Mouse (Mus musculus): ENCODE data around the gene Mrpl14. TPM values are rescaled to one million over a fixed set of nuclear protein-coding genes. Genes with fewer than 3 reads are reported as not detected.

Gene Mrpl14
- polyA plus RNA-seq, 1 experiment from 2014 or later, result 152 TPM

DNA sequence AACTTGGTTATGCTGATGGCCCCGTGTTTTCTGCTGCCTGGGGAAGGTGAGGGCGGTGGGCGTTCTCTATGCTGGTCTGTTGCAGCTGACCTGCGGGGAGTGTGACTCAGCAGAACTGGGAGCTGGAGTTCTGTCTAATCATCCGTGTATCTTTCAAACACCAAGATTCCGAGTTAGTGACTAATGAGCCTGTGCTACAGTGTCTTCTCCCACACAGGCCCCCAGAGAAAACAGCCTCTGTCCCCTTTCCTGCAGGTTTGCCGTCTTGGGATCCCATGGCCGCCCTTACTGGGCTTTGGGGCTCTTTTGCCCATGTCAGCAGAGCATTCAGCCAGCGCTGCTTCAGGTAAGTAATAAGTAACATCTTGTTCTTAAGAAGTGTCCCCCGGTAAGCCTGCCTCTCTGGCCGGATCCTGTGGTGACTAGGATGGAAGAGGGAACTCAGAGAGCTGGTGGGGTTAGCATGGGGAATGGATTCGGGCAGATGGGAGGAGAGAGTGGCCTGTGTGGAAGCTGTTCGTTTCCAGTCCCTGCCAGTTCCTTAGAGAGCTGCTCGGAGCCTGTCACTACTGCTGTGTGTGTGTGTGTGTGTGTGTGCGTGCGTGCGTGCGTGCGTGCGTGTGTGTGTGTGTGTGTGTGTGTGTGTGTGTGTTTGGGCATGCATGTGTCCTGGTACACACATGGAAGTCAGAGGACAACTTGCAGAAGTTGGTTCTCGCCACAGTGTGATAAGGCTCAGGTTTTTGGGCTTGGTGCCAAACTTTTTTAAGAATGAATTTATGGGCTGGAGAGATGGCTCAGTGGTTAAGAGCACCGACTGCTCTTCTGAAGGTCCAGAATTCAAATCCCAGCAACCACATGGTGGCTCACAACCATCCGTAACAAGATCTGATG lies 9.4 kb downstream of the Mrpl14 start:
- no peaks in the 10 kb centered on the region for H3K9me3 ChIP-seq (replicated peaks; ENCODE audit: control insufficient read depth, low read length)
- H3K36me3 ChIP-seq (ENCODE audit: control insufficient read depth, insufficient read depth, low read length), result 0 out of 2 replicates have a peak, but pooled peaks cover 2% of the 10 kb centered on the region
- H3K4me2 ChIP-seq (ENCODE audit: low read depth, low read length), result no peak overlapping the region
- H3K9ac ChIP-seq (ENCODE audit: low read length), result peak overlapping the region; percentile 5; the same call in 1 of the 2 replicates
- peaks cover 28% of the 10 kb centered on the region for H3K4me1 ChIP-seq (ENCODE audit: control insufficient read depth, insufficient read depth, low read length)
- no peak for ATAC-seq (ENCODE audit: insufficient read depth, low FRiP score)
- WGBS, result 56% methylated on average over 23 of the region's 23 CpGs
- H3K27me3 ChIP-seq (ENCODE audit: control insufficient read depth, insufficient read depth, low read length), result no peaks in the 10 kb centered on the region
- no peak overlapping the region for H3K27ac ChIP-seq (ENCODE audit: low read length)
- H3K4me3 ChIP-seq (replicated peaks; ENCODE audit: low read length), result no peak overlapping the region

DNA sequence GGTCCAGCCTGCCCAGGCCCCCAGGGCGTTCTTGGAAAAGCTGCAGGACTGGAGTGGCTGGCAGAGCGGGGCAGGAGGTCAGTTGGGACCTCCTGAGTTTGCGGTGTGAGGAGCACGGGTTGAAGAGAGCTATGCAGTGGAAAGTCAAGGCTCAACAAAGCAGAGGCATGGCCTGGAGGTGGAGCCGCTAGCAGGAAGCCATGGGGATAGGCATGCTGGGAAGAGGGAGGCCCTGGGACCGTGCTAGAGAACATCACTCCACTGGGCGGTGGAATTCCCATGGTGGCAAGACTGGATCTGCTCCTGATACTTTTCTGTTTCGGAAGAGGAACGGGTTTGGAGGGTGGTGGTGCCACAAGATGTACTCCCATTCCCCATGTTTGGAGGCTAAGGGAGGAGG lies 10.9 kb downstream of the Mrpl14 start:
- Histone ChIP-seq H3K9ac (ENCODE audit: low read length) (no peak overlapping the region), H3K4me1 (ENCODE audit: control insufficient read depth, insufficient read depth, low read length) (peaks cover 33% of the 10 kb centered on the region), H3K36me3 (ENCODE audit: control insufficient read depth, insufficient read depth, low read length) (0 out of 2 replicates have a peak, but pooled peaks cover 2% of the 10 kb centered on the region), H3K27me3 (ENCODE audit: control insufficient read depth, insufficient read depth, low read length) (no peaks in the 10 kb centered on the region), H3K4me3 (replicated peaks; ENCODE audit: low read length) (no peak overlapping the region), H3K27ac (ENCODE audit: low read length) (peak overlapping the region; percentile 61; the same call in 1 of the 2 replicates), H3K4me2 (ENCODE audit: low read depth, low read length) (no peak overlapping the region), H3K9me3 (replicated peaks; ENCODE audit: control insufficient read depth, low read length) (no peaks in the 10 kb centered on the region)
- 90% methylated on average over 9 of the region's 9 CpGs for WGBS
- no peak for ATAC-seq (ENCODE audit: insufficient read depth, low FRiP score)

DNA sequence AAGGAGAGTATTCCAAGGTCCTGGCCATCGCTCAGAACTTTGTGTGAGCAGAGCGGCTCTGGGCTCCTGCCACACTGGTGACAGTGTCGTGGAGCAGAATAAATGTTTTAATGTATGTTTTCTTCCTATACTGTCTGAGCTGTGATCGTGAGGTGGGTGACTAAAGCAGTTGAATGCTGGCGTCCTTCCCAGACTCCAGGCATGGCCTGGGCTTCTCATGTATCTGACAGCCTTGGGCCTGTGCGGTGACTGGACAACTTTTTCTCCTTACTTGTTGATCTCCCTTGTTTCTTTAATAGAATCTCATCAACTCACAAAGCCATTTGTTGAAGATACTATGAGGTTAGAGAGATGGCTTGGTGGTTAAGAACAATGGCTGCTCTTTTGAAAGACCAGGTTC lies 12.2 kb downstream of the Mrpl14 start:
- Histone ChIP-seq H3K4me1 (ENCODE audit: control insufficient read depth, insufficient read depth, low read length) (peaks cover 31% of the 10 kb centered on the region), H3K27me3 (ENCODE audit: control insufficient read depth, insufficient read depth, low read length) (no peaks in the 10 kb centered on the region), H3K4me2 (ENCODE audit: low read depth, low read length) (no peak overlapping the region), H3K9ac (ENCODE audit: low read length) (no peak overlapping the region), H3K27ac (ENCODE audit: low read length) (no peak overlapping the region), H3K4me3 (replicated peaks; ENCODE audit: low read length) (no peak overlapping the region), H3K36me3 (ENCODE audit: control insufficient read depth, insufficient read depth, low read length) (0 out of 2 replicates have a peak, but pooled peaks cover 2% of the 10 kb centered on the region), H3K9me3 (replicated peaks; ENCODE audit: control insufficient read depth, low read length) (no peaks in the 10 kb centered on the region)
- 77% methylated on average over 6 of the region's 6 CpGs for WGBS
- no peak for ATAC-seq (ENCODE audit: insufficient read depth, low FRiP score)

DNA sequence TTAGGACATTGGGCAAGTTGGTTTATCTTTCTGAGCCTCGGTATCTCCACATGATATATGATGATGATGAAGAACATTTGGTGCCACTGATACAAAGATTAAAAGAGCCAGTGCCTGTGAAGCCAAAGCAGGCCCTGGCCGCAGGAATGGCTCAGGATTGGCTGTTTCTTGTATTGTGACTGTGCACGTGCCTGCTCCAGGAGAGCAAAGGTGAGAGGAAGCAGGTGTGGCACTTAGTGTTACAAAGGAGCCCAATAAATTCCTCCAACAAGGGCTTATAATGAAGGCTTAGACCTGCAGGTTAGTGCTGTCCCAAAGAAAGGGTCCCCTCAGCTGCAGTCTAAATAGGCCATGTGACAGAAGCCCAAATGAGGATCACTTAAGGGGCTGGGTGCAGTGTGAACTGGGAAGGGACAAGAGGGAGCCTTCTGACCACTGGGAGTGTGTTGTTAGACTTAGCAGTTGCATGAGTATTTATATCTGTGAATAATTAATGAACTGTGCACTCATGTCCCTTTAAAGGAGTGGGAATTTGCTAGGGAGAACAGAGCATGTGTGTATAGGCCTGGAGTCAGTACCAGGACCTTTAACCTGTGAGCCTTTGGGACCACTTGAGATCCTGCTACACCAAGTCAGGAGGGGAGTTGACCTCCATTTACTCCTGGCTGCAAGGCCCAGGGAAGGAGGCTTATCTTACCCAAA lies 13.1 kb downstream of the Mrpl14 start:
- Histone ChIP-seq H3K4me3 (replicated peaks; ENCODE audit: low read length) (no peak overlapping the region), H3K9me3 (replicated peaks; ENCODE audit: control insufficient read depth, low read length) (no peaks in the 10 kb centered on the region), H3K9ac (ENCODE audit: low read length) (no peak overlapping the region), H3K4me1 (ENCODE audit: control insufficient read depth, insufficient read depth, low read length) (peaks cover 24% of the 10 kb centered on the region), H3K27me3 (ENCODE audit: control insufficient read depth, insufficient read depth, low read length) (no peaks in the 10 kb centered on the region), H3K27ac (ENCODE audit: low read length) (peak overlapping the region; percentile 13), H3K4me2 (ENCODE audit: low read depth, low read length) (no peak overlapping the region), H3K36me3 (ENCODE audit: control insufficient read depth, insufficient read depth, low read length) (0 out of 2 replicates have a peak, but pooled peaks cover 2% of the 10 kb centered on the region)
- ATAC-seq (ENCODE audit: insufficient read depth, low FRiP score), result no peak
- WGBS, result 67% methylated on average over 3 of the region's 3 CpGs

DNA sequence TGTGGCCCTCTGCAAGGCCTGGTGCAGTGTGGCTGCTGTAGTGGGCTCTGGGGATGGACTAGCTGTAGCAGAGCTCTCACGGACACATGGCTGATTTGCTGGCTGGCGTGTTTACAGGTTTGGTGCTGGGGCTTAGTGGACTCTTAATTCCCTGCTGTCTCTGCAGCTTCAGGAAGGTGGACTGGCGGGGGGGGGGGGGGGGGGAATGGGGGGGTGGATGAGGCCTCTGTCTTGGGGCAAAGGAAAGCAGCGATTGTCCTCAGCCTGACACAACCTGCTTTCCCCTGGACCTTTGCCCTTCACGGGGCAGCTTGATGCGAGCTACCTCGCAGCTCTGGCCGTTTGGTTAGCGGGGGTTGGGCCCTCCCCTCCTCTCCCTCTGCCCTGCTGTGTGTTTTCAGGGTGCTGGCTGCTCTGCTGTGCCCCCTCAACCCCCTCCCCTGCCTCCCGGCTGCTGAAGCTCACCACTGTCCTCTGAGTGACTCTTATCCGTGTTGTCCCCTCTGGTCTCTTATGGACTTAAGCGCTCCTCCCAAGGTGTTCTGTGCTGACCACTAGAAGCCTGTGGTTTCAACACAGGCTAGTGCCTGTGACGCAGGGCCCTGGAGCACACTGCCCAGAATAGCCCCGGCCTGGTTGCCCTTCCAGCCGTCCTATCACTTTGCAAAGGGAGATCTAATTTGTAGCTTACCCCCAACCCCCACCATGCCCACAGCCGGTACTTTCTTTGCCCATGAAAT lies 14.5 kb downstream of the Mrpl14 start:
- H3K36me3 ChIP-seq (ENCODE audit: control insufficient read depth, insufficient read depth, low read length), result 0 out of 2 replicates have a peak, but pooled peaks cover 2% of the 10 kb centered on the region
- H3K4me1 ChIP-seq (ENCODE audit: control insufficient read depth, insufficient read depth, low read length), result peaks cover 13% of the 10 kb centered on the region
- no peak overlapping the region for H3K4me3 ChIP-seq (replicated peaks; ENCODE audit: low read length)
- WGBS, result 54% methylated on average over 9 of the region's 16 CpGs
- no peak overlapping the region for H3K4me2 ChIP-seq (ENCODE audit: low read depth, low read length)
- peak overlapping the region; percentile 21; the same call in 1 of the 2 replicates for H3K9ac ChIP-seq (ENCODE audit: low read length)
- ATAC-seq (ENCODE audit: insufficient read depth, low FRiP score), result no peak
- no peaks in the 10 kb centered on the region for H3K27me3 ChIP-seq (ENCODE audit: control insufficient read depth, insufficient read depth, low read length)
- no peaks in the 10 kb centered on the region for H3K9me3 ChIP-seq (replicated peaks; ENCODE audit: control insufficient read depth, low read length)
- no peak overlapping the region for H3K27ac ChIP-seq (ENCODE audit: low read length)

DNA sequence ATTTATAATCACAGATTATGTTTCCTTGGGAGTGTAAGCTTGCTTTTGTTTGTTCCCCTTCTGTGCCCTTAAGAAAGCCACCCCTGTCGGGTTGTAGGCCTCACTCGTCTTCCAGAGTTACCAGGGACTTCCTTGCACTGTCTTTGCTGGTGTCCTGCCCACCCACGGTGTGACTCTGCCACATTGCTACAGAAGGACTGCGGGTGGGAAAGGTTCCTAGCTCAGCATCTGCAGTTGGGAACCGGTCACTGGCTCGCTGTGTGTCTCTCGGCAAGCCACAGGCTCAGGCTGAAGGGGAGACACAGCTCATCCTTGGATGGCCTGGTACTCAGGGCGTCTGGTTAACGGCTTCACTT lies 15.1 kb downstream of the Mrpl14 start:
- H3K27me3 ChIP-seq (ENCODE audit: control insufficient read depth, insufficient read depth, low read length), result no peaks in the 10 kb centered on the region
- H3K4me1 ChIP-seq (ENCODE audit: control insufficient read depth, insufficient read depth, low read length), result peaks cover 13% of the 10 kb centered on the region
- H3K36me3 ChIP-seq (ENCODE audit: control insufficient read depth, insufficient read depth, low read length), result 0 out of 2 replicates have a peak, but pooled peaks cover 2% of the 10 kb centered on the region
- H3K9me3 ChIP-seq (replicated peaks; ENCODE audit: control insufficient read depth, low read length), result no peaks in the 10 kb centered on the region
- H3K4me3 ChIP-seq (replicated peaks; ENCODE audit: low read length), result no peak overlapping the region
- H3K27ac ChIP-seq (ENCODE audit: low read length), result no peak overlapping the region
- ATAC-seq (ENCODE audit: insufficient read depth, low FRiP score), result no peak
- WGBS, result 68% methylated on average over 9 of the region's 9 CpGs
- H3K4me2 ChIP-seq (ENCODE audit: low read depth, low read length), result no peak overlapping the region
- 0 out of 2 replicates have a peak overlapping the region, but pooled peaks have one; percentile 21 for H3K9ac ChIP-seq (ENCODE audit: low read length)

DNA sequence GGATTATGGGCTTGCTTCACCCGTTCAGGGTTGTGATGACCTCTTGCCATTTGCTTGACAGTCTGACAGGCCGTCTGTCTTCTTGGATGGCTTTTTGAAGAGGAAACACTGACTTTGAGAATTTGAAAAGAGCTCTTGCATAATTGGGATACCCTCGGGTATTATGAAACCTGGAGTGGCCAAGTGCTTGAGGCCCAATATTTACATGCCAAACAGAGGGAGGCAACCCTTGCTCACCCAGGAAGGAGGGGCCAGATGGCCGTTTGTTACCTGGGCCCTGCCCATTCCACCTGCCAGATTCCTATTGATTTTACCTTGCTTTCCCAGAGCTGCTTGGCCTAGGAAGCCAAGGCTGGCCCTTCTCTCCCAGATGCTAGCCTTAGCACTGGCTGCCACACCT lies 16.1 kb downstream of the Mrpl14 start:
- no peak overlapping the region for H3K4me3 ChIP-seq (replicated peaks; ENCODE audit: low read length)
- WGBS, result 39% methylated on average over 4 of the region's 4 CpGs
- H3K9ac ChIP-seq (ENCODE audit: low read length), result no peak overlapping the region
- no peaks in the 10 kb centered on the region for H3K27me3 ChIP-seq (ENCODE audit: control insufficient read depth, insufficient read depth, low read length)
- no peak overlapping the region for H3K4me2 ChIP-seq (ENCODE audit: low read depth, low read length)
- no peaks in the 10 kb centered on the region for H3K9me3 ChIP-seq (replicated peaks; ENCODE audit: control insufficient read depth, low read length)
- H3K27ac ChIP-seq (ENCODE audit: low read length), result no peak overlapping the region
- ATAC-seq (ENCODE audit: insufficient read depth, low FRiP score), result peak; percentile 69
- H3K36me3 ChIP-seq (ENCODE audit: control insufficient read depth, insufficient read depth, low read length), result 0 out of 2 replicates have a peak, but pooled peaks cover 2% of the 10 kb centered on the region
- H3K4me1 ChIP-seq (ENCODE audit: control insufficient read depth, insufficient read depth, low read length), result peaks cover 13% of the 10 kb centered on the region

DNA sequence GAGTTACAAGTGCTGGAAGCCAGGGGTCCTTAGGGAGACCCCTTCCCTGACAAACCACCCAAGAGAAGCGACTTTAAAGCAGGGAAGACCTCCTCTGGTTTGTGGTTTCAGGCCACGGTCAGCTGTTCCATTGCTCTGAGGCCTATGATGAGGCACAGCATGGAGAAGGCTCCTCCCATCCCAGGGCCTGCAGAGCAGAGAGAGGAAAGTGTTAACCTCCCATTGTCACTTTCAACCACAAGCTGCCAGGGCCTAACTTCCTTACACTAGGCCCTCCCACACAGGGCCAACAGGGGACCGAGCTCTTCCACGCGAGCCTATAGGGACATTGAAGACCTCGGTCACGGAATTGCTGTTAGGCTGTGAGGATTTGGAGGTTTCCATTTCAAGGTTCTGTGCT lies 17.1 kb downstream of the Mrpl14 start:
- Histone ChIP-seq H3K9ac (ENCODE audit: low read length) (0 out of 2 replicates have a peak overlapping the region, but pooled peaks have one; percentile 3), H3K4me1 (ENCODE audit: control insufficient read depth, insufficient read depth, low read length) (peaks cover 13% of the 10 kb centered on the region), H3K4me2 (ENCODE audit: low read depth, low read length) (no peak overlapping the region), H3K27me3 (ENCODE audit: control insufficient read depth, insufficient read depth, low read length) (no peaks in the 10 kb centered on the region), H3K36me3 (ENCODE audit: control insufficient read depth, insufficient read depth, low read length) (0 out of 2 replicates have a peak, but pooled peaks cover 2% of the 10 kb centered on the region), H3K4me3 (replicated peaks; ENCODE audit: low read length) (no peak overlapping the region), H3K9me3 (replicated peaks; ENCODE audit: control insufficient read depth, low read length) (no peaks in the 10 kb centered on the region), H3K27ac (ENCODE audit: low read length) (no peak overlapping the region)
- ATAC-seq (ENCODE audit: insufficient read depth, low FRiP score), result no peak
- WGBS, result 56% methylated on average over 7 of the region's 7 CpGs
